Mouse (Mus musculus) 3T3-L1 (cell line): ENCODE results near the gene Tbxas1.

ENCODE experiments used
- DNase-seq: peaks from one replicate; pipeline ENCODE4 v3.0.0-alpha.2; 2015; ENCODE audit warnings: low read depth, low spot score

The Tbxas1 gene

GRCm38 (mm10) chr6:39117584-39118455, 242.6 kb downstream of the Tbxas1 start, which contains the start of gene Parp12:
Gene Parp12 (minus strand): TSS chr6:39118349.
- DNase-seq, result peak; percentile 75

DNA sequence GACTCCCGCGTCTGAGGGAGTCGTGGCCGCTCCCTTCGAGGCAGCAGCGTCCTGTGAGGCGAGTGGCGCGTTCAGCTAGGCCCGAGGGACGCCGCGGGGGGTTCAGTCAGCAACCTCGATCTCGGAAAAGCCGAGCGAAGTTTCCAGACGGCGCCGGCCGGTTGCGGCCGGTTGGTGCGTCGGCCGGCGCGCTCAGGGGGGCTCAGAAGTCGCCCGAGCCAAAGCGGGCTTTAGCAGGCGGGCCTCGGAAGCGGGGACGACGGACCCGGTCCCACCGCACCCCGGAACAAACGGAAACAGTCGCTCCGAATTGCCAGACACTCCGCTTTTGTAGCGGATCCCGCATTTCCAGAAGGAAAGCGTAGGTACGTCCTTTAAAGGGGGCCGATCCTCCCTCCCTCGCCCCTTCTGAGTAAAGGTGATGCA, 243.3 kb downstream of the Tbxas1 start:
- no peak for DNase-seq

GRCm38 (mm10) chr6:39120685-39121084, 245.5 kb downstream of the Tbxas1 start:
- peak; percentile 9 for DNase-seq

DNA sequence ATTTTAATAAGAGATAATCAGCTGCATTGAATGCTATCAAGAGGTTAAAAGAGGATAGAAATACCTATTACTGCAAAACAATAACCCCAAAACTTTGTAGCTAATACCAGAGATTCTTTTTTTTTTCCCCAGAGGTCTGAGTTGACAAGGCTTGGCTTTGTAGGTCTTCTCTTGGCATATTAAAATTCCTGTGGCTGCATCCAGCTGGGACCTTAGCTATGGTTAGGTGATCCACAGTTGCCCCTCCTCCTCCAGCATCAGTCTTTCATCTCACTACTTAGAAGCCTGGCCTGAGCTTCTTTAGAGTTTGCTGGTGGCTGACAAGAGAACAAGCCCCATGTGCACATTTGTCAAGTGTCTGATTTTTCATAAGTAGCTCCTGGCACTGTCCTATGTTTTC, 249.5 kb downstream of the Tbxas1 start:
- DNase-seq, result peak; percentile 29

DNA sequence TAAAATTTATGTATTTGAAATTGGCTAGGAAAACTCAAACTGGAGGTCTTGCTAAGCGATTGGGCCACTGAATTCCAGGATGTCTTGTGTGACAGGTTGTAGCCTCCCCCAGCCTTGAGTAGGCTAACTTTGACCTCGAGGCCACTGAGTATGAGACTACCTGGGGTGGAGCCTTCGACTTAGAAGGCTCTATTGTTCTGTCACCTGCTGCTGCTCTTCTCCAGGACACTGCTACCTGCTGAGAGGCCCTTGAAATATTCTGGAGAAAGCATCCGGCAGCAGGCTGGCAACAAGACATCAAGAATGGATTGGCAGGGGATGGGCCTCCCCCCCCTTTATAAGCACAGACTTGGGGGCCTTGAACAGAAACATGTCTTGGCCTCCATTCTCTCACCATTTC, 256.3 kb downstream of the Tbxas1 start:
- DNase-seq, result no peak

DNA sequence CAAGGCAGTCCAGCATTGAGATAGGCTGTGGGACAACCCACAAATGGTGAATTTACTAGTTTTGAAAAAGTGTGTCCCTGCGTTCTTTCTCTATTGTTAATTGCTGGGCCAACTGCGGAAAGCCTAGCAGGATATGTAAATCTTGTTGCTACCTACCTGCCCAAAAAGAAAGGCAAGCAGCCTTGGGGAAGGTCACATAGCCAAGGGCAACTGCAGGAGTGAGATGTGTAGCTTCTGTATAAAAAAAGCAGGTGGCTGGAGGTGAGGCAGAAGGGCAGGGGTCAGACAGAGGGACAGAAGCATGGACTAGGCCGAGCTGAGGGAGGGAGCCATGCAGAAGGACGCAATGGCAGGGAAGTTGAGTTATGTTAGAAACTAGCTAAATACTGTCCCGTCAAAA, 257.4 kb downstream of the Tbxas1 start:
- DNase-seq, result no peak
